Mouse (Mus musculus): Measurements from ENCODE around the gene Sp3.
"Not testable (repeated sequence)": the region's sequence is repeated elsewhere in the genome, so short reads cannot be mapped to it uniquely, and the experiment has no call there.

The Sp3 gene

DNA sequence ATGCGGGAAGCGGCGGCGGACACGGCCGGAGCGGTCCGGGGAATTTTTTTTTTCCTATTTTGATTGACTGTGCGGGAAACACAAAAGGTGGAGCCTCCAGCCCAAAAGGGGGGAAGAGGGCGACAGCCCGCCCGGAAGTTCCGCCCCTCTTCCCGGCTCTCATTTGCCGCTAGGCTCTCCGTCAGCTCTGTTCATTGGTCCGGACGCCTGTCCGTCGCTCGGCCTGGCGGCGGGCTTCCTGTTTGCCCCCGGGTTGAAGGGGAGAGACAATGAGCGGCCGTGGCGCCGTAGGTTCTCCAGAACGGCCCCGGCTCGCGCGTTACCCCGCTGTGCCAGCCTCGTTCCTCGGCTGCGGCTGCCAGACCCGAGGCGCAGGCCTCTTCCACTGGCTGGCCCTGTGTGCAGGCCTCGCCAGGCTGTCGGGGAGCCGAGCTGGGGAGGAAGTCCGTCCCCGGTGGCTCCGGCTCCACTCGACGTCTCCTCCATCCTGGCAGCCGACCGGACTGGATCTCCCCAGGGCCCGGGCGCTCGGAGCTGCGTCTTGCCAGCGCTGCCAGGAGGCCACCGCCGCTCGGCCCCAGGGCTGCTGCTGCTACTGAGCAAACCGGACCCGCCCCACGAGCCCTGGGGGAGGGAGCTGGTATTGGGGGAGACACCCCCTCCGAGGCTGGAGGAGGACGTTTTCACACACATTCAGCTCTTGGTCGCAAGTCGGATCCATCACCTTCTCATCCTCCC lies at the start of gene Sp3:
TSS of gene Sp3 (minus strand) at position 110 of the 738 bp plus-strand sequence.
- DNase-seq (ENCODE audit: low spot score): peak; percentile 95

- no peak for DNase-seq (ENCODE audit: low spot score)
Observed at GRCm38 (mm10) chr2:73029846-73030245, 49.6 kb upstream of the Sp3 start.

GRCm38 (mm10) chr2:73028019-73028418 lies 47.8 kb upstream of the Sp3 start:
- DNase-seq (ENCODE audit: low spot score): no peak

DNA sequence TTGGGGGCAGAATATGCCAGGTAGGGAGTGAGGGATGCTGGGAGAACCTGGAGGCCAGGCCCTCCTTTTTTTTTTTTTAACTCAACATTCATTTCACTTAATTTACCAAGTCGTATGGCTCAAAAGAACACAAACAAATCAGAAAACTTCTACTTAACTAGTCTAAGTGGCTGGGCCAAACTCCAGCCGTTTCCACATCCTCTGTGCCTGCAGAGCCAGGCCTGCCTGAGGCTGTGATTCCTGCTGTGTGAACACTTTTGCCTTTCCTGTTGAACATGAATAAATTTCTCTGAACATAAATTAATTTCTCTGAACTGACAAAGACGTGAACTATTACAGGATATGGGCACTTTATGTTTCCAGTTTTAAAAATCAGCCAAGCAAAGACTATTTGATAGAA lies 46.9 kb upstream of the Sp3 start:
- no peak for DNase-seq (ENCODE audit: low spot score)

DNA sequence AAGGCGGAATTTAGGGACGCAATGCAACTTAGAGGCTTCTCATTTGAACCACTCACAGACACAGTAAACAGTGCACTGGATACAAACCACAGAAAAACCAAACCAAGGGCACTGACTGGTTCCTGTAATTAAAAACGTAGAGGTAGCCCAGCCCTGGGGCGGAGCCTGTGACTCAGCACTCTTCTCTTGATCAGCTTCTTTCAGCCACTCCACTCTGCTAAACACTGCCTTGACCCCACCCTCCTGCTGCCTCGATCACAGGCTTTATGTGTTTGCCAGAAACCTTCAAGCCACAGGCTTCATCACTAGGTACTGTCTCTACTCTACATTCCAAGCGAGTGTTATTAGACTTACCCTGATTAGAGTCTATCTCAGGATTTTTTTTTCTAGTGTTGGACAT lies 43.6 kb upstream of the Sp3 start:
- no peak for DNase-seq (ENCODE audit: low spot score)

DNA sequence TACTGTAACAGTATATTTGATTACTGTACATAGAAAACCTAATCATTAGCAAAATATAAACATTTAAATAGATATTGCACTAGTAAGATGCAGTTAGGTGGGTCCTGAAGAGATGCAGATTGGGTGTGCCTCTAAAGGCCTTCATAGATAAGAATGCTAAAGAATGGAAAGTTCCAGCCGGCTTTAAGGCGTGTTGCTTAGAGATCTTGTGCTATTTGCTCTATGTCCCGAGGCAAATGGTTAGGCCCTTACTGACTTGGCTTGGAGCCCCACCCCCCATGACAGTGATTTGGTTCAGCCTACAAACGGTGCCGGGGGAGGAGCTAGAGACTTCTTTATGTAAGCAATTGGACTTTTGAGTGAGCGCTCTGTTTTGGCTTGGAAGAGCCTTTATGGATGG lies 40.8 kb upstream of the Sp3 start:
- DNase-seq (ENCODE audit: low spot score): no peak

DNA sequence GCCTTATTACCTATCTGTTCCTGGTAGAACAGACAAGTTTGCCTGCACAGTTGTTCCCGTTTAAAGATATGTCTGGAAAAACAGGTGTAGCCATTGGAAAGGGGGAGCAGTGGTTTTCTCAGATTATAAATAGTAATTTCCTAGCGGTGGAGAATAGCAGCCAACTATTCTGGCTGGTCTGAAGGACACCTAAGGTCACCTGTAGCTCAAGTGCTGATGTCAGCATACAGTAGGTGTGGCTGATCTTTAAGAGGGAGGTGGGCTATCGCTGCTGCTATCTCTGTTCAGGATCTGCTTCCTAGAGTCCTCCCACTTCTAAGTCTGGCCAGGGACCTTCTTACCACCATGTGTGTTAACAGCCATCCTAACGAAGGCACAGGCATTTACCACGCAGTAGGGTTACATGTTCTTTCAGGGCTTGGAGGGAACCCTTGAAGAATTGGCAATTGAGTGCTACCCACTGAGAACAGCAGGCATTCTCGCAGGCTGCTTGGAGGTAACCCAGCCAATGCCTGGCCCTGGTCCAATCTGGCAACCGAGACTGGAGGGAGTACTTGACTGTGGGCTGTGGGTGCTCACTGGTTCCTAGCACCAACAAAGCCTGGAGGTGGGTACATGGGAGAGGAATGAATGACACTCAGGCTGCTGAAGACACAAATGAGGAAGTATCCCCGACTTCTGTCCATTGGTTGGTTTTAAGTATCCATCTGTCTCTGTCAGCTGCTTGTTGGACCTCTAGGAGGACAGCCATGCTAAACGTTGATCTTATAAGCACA lies 39.3 kb upstream of the Sp3 start:
- DNase-seq (ENCODE audit: low spot score): no peak

DNA sequence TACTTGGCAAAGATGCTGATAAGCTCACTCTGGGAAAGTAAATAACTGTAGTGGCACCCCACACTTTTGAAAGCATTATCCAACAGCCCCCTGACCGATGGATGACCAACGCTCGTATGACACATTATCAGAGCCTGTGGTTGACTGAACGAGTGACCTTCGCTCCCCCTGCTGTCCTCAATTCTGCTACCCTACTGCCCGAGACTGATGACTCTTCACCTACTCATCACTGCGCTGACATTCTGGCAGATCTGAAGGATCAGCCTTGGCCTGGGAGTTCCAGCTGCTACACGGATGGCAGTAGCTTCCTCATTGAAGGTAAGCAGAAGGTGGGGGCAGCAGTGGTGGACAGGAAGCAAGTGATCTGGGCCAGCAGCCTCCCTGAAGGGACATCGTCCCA lies 33.8 kb upstream of the Sp3 start:
- not testable (repeated sequence) for DNase-seq (ENCODE audit: low spot score)

DNA sequence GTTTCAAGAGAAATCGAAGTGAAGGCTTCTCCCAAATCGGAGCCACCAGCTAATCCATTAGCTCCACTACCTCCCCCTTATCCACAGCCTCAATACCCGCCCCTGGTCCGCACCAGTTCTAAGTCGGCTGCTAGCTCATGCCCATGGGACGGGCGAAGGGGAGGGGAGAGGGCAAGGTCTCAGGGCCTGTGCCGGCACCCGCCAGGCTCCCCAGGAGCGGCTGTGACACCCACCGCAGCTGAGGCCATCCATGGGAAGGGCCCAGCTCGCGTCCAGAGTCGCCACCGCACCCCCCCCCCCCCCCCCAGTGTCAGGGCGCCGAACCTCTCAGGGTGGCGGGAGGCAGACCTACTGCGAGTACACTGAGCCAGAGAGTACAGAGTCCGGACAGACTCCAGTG lies 32.4 kb upstream of the Sp3 start:
- no peak for DNase-seq (ENCODE audit: low spot score)

DNA sequence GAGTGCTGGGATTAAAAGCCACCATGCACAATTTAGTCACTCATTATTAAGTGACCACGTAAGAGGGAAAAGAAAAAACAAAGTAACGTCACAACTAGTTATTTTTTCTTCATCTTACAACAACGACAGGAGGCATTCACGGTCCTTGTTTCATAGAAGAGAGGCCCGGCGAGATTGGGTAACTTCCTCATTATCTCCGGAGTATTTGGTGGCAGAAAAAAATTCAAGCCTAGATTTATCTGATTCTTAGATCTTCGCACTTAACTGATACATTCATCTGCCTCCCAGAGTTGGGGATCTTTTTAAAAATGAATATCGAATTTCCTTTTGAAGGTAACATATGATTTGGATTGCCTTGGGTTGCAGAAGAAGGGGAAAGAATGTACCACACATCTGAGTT lies 27.2 kb upstream of the Sp3 start:
- DNase-seq (ENCODE audit: low spot score): no peak

GRCm38 (mm10) chr2:73005611-73006515 lies 25.6 kb upstream of the Sp3 start:
- DNase-seq (ENCODE audit: low spot score): no peak

- no peak for DNase-seq (ENCODE audit: low spot score)
Observed at GRCm38 (mm10) chr2:73003751-73004717, 23.8 kb upstream of the Sp3 start.

DNA sequence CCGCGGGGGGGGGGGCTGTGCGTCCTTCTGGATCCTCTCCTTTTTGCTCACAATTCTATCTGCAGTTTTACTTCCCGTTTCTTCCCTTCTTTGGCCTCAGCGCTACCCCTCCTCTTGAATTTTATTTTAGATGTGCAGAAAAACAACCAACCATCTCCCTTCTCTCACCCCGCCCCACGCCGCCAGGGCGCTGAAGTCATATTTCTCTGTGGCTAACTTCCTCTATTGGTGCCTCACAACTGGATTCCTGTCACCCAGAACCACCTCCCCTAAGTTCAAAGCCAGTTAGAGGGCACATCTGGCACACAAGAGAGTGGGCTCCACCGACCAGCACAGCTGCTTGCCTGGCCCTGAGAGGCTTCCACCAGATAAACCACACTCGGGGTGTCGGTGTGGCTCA lies 22.8 kb upstream of the Sp3 start:
- DNase-seq (ENCODE audit: low spot score): no peak

GRCm38 (mm10) chr2:73002451-73002850 lies 22.2 kb upstream of the Sp3 start:
- DNase-seq (ENCODE audit: low spot score): no peak

DNA sequence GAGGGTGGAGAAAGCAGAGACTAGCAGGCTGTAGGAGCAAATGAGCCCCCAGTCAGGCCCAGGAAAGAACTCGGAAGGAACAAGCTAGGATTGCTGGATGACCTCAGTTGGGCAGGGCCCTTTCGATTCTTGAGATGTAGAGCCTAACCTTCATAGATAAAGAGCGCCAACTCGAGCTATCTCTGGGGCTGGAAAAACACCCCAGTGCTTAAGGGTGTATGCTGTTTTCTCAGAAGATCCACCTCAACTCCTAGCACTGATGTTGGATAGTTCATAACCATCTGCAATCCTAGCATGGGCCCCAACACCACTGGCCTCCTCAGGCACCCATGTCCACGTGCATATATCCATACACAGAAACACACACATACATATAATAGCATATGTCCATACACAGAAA lies 21.7 kb upstream of the Sp3 start:
- DNase-seq (ENCODE audit: low spot score): no peak

- no peak for DNase-seq (ENCODE audit: low spot score)
Observed at GRCm38 (mm10) chr2:73000194-73000593, 19.9 kb upstream of the Sp3 start.

DNA sequence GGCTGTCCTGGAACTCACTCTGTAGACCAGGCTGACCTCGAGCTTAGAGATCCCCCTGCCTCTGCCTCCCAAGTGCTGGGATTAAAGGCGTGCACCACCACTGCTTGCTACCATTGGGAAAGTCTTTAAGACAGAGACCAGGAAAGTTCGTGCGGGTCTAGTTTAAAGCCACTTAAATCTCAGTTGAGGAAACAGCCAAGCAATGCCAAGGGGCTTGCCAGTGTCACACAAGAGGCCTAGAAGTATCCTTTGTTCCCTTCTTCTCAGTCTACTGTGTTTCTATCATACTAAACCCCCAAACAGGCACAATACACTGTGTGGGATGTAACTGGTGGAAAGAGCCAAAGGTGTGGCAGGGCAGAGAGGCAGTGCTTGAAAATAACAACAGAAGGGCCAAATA lies 17.3 kb upstream of the Sp3 start:
- no peak for DNase-seq (ENCODE audit: low spot score)

DNA sequence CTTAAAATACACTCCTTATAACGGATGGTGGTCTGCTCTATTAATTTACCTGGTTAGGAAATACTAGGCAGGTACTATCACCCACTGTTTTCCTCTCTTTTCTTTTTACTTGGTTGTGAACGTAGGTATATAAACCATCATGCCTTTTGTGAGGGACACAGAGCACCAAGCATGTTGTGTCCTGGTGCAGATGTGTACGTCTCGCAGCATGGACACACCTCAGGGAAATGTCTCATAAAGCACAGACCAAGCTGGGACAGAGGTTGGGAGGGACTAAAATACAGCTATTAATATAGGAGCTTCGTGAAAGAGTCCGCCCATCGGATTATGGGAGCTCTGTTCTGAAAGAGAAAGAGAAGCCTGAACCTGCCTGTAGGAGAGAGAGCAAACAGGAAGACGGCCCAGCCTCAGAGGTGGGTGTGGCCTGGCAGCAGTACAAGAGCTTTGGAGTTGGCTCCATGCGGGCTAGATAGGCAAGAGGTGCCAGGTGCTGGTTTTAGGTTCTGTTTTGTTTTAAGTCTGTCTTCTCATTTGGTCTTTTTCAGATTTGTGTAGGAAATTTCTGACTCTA lies 16.6 kb upstream of the Sp3 start:
- no peak for DNase-seq (ENCODE audit: low spot score)

DNA sequence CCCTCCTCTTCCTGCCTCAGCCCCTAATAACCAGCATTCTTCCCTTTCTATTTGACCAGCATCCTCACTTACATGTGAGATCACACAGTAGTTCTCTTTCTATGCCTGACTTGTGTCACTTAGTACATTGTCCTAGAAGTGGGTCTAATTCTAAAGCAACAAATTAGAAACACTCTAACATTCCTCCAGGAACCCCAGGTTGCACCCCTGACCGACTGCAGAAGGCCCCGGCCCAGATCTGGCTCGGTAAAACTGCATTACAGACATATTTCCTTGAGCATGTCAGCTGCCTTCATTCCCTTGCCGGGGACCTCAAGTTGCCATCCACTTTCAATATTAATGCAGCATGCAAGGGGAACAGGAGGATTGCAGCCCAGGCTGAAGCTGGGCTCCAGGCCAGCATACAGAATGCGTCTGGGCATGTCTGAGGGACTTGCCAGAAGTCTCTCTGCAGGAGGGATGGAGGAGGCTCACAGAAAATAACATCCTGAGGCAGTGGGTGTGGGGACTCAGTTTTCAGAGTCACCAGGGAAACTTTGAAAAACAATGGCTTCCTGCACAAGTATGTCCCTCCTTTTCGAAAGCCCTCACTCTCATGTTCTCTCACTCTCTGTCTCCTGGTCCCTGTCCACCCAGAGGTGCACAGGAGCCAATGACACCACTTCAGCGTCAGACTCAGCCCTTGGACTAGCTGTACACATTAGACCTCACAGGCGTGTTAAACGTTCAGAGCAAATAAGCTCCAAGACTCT lies 15.3 kb upstream of the Sp3 start:
- no peak for DNase-seq (ENCODE audit: low spot score)

GRCm38 (mm10) chr2:72994165-72994564 lies 13.9 kb upstream of the Sp3 start:
- DNase-seq (ENCODE audit: low spot score): no peak

Data from left cerebral cortex, adult 11 months (tissue).